Mouse (Mus musculus) gastrocnemius, postnatal 36 days (tissue): ENCODE measurements around the gene Elmo1. TPM values are rescaled to one million over a fixed set of nuclear protein-coding genes. Genes with fewer than 3 reads are reported as not detected.

Experiments
- DNase-seq, 2 experiments: peaks; one replicate each; pipeline ENCODE4 v3.0.0; 2022
- intact Hi-C: fragments of 180-260 bp; cut with DNase I; formaldehyde crosslinking; loops from one replicate; pipeline ENCODE4 v1.15.1; 2025
- total RNA-seq, 2 experiments: library from RNA; stranded (reverse); gene quantifications; 2 replicates each; pipeline ENCODE4 v1.2.3; 2021

Gene Elmo1
- total RNA-seq, 2 experiments from 2014 or later: 4.3 to 5.2 TPM

- no peak for DNase-seq
Measured at GRCm38 (mm10) chr13:20362541-20362940, 272.1 kb downstream of the Elmo1 start.

GRCm38 (mm10) chr13:20365828-20366593 is 275.6 kb downstream of the Elmo1 start:
- intact Hi-C loops: no loop called here
- no peak for DNase-seq

More at GRCm38 (mm10) chr13:20362541-20362940, 272.1 kb downstream of the Elmo1 start:
- intact Hi-C loops: no loop called here

- intact Hi-C loops: no loop called here
- no peak for DNase-seq
Measured at GRCm38 (mm10) chr13:20370036-20370802, 279.8 kb downstream of the Elmo1 start.

- no peak for DNase-seq
- intact Hi-C loops: no loop called here
Measured at GRCm38 (mm10) chr13:20371501-20371900, 281.1 kb downstream of the Elmo1 start.

GRCm38 (mm10) chr13:20372335-20372734 is 281.9 kb downstream of the Elmo1 start:
- no peak for DNase-seq
- intact Hi-C loops: no loop called here

- intact Hi-C loops: no loop called here
Measured at GRCm38 (mm10) chr13:20378869-20379268, 288.5 kb downstream of the Elmo1 start.

GRCm38 (mm10) chr13:20383875-20384274 is 293.5 kb downstream of the Elmo1 start:
- intact Hi-C loops: no loop called here
- no peak for DNase-seq

More at GRCm38 (mm10) chr13:20378869-20379268, 288.5 kb downstream of the Elmo1 start:
- no peak for DNase-seq

GRCm38 (mm10) chr13:20384846-20385245 is 294.4 kb downstream of the Elmo1 start:
- intact Hi-C loops: no loop called here
- no peak for DNase-seq

GRCm38 (mm10) chr13:20385423-20385822 is 295.0 kb downstream of the Elmo1 start:
- intact Hi-C loops: no loop called here

GRCm38 (mm10) chr13:20386462-20387141 is 296.2 kb downstream of the Elmo1 start:
- DNase-seq: no peak
- intact Hi-C loops: no loop called here

More at GRCm38 (mm10) chr13:20385423-20385822, 295.0 kb downstream of the Elmo1 start:
- no peak for DNase-seq

GRCm38 (mm10) chr13:20392824-20393598 is 302.6 kb downstream of the Elmo1 start:
- intact Hi-C loops: no loop called here
- no peak for DNase-seq

GRCm38 (mm10) chr13:20397744-20398143 is 307.3 kb downstream of the Elmo1 start:
- no peak for DNase-seq
- intact Hi-C loops: no loop called here

- intact Hi-C loops: no loop called here
- DNase-seq: no peak
Measured at GRCm38 (mm10) chr13:20398311-20398710, 307.9 kb downstream of the Elmo1 start.

- no peak for DNase-seq
- intact Hi-C loops: no loop called here
Measured at GRCm38 (mm10) chr13:20404530-20404929, 314.1 kb downstream of the Elmo1 start.

- DNase-seq: no peak
- intact Hi-C loops: no loop called here
Measured at GRCm38 (mm10) chr13:20406470-20407213, 316.2 kb downstream of the Elmo1 start.

GRCm38 (mm10) chr13:20410306-20411101 is 320.1 kb downstream of the Elmo1 start:
- no peak for DNase-seq
- intact Hi-C loops: no loop called here

GRCm38 (mm10) chr13:20416691-20417660 is 326.6 kb downstream of the Elmo1 start:
- intact Hi-C loops: no loop called here
- no peak for DNase-seq

GRCm38 (mm10) chr13:20430998-20431397 is 340.6 kb downstream of the Elmo1 start:
- DNase-seq: no peak
- intact Hi-C loops: no loop called here
